Mouse (Mus musculus): ENCODE measurements around the gene Ttc39d. TPM values are rescaled to one million over a fixed set of nuclear protein-coding genes. Genes with fewer than 3 reads are reported as not detected.
A peak's percentile ranks its signal among the peaks of the same experiment; 100 is the strongest.
"Not testable (repeated sequence)": the region's sequence is repeated elsewhere in the genome, so short reads cannot be mapped to it uniquely, and the experiment has no call there.

The Ttc39d gene
- polyA plus RNA-seq, 1 experiment from 2014 or later = not detected

DNA sequence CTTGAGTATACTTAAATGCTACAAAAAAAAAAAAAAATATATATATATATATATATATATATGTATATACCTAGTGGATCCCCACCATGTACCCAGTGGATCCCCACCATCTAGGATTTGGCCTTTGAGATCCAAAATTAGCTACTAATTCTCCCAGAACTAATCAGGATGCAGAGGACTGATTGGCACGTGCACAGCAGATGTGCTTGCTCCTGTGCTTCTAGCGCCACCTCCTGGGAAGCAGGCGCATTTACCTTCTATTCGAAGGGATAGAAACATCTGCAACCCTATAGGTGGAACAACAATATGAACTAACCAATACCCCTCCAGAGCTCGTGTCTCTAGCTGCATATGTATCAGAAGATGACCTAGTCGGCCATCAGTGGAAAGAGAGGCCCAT, 27.3 kb upstream of the Ttc39d start:
- Histone ChIP-seq H3K4me3 (replicated peaks; ENCODE audit: low read depth, low read length) (no peak overlapping the region), H3K27ac (no peak overlapping the region), H3K36me3 (ENCODE audit: insufficient read depth, low read length) (no peaks in the 10 kb centered on the region), H3K4me1 (replicated peaks; ENCODE audit: insufficient read depth, low read length) (0 out of 2 replicates have a peak, but pooled peaks cover 3% of the 10 kb centered on the region), H3K4me2 (ENCODE audit: low read length) (no peak overlapping the region), H3K9ac (ENCODE audit: low read depth, low read length) (no peak overlapping the region), H3K9me3 (replicated peaks; ENCODE audit: low read length) (no peaks in the 10 kb centered on the region), H3K27me3 (ENCODE audit: insufficient read depth, low read length) (no peaks in the 10 kb centered on the region)
- ATAC-seq (replicated peaks; ENCODE audit: low FRiP score, low read depth) (peak; percentile 77), DNase-seq (ENCODE audit: low spot score) (peak; percentile 92)
- under 1% methylated on average over 6 of the region's 6 CpGs for WGBS
- peak; percentile 91 for TF ChIP-seq CTCF (IDR thresholded peaks at IDR 0.05; ENCODE audit: low read depth)

DNA sequence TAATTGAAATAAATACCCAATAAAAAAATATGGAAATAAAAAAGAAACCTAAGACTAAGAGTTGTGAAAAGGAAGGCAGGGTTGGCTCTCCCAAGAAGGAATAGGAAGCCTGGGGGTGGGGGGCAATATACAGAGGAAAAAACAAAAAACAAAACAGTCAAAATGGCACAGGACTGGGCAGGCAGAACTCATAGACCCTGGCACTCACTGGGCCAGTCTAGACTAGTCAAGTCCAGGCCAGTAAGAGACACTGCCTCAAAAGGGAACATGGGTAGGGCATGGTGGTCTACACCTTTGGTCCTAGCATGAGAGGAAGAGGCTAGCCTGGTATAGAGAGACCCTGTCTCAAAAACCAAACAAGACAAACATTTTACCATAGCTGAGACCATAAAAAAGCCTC, 26.8 kb upstream of the Ttc39d start:
- Histone ChIP-seq H3K27ac (no peak overlapping the region), H3K9ac (ENCODE audit: low read depth, low read length) (no peak overlapping the region), H3K4me3 (replicated peaks; ENCODE audit: low read depth, low read length) (no peak overlapping the region), H3K9me3 (replicated peaks; ENCODE audit: low read length) (no peaks in the 10 kb centered on the region), H3K27me3 (ENCODE audit: insufficient read depth, low read length) (no peaks in the 10 kb centered on the region), H3K4me2 (ENCODE audit: low read length) (no peak overlapping the region), H3K36me3 (ENCODE audit: insufficient read depth, low read length) (no peaks in the 10 kb centered on the region), H3K4me1 (replicated peaks; ENCODE audit: insufficient read depth, low read length) (no peaks in the 10 kb centered on the region)
- ATAC-seq (replicated peaks; ENCODE audit: low FRiP score, low read depth) (0 out of 2 replicates have a peak, but pooled peaks have one; percentile 46), DNase-seq (ENCODE audit: low spot score) (no peak)
- TF ChIP-seq CTCF (IDR thresholded peaks at IDR 0.05; ENCODE audit: low read depth) = no peak

DNA sequence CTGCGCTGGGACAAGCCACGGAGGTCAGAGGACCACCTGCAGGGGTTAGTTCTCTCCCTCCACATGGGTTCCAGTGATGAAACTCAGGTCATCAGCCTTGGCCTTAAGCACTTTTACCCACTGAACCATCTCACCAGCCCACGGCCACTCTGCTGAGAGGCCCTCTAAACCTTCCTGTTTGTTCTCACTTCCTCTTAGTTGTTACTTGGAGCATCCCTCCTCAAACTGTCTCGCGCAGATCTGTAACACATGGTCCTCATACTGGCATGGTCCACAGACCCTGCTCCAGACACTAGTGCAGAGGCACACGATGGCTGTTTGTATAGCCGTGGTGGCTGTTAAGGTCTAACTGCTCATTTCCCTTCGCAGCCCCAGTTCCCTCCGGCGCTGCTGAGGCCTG, 23.6 kb upstream of the Ttc39d start:
- Histone ChIP-seq H3K4me1 (replicated peaks; ENCODE audit: insufficient read depth, low read length) (no peaks in the 10 kb centered on the region), H3K27me3 (ENCODE audit: insufficient read depth, low read length) (no peaks in the 10 kb centered on the region), H3K4me2 (ENCODE audit: low read length) (no peak overlapping the region), H3K9me3 (replicated peaks; ENCODE audit: low read length) (no peaks in the 10 kb centered on the region), H3K36me3 (ENCODE audit: insufficient read depth, low read length) (no peaks in the 10 kb centered on the region), H3K27ac (no peak overlapping the region), H3K4me3 (replicated peaks; ENCODE audit: low read depth, low read length) (no peak overlapping the region), H3K9ac (ENCODE audit: low read depth, low read length) (no peak overlapping the region)
- TF ChIP-seq CTCF (IDR thresholded peaks at IDR 0.05; ENCODE audit: low read depth) = no peak
- DNase-seq (ENCODE audit: low spot score) (no peak), ATAC-seq (replicated peaks; ENCODE audit: low FRiP score, low read depth) (no peak)
- WGBS = 78% methylated on average over 10 of the region's 10 CpGs

- Histone ChIP-seq H3K27me3 (ENCODE audit: insufficient read depth, low read length) (no peaks in the 10 kb centered on the region), H3K4me2 (ENCODE audit: low read length) (no peak overlapping the region), H3K4me3 (replicated peaks; ENCODE audit: low read depth, low read length) (no peak overlapping the region), H3K9ac (ENCODE audit: low read depth, low read length) (no peak overlapping the region), H3K36me3 (ENCODE audit: insufficient read depth, low read length) (no peaks in the 10 kb centered on the region), H3K27ac (no peak overlapping the region), H3K9me3 (replicated peaks; ENCODE audit: low read length) (no peaks in the 10 kb centered on the region), H3K4me1 (replicated peaks; ENCODE audit: insufficient read depth, low read length) (no peaks in the 10 kb centered on the region)
- peak; percentile 59 for TF ChIP-seq CTCF (IDR thresholded peaks at IDR 0.05; ENCODE audit: low read depth)
- DNase-seq (ENCODE audit: low spot score) (peak; percentile 74), ATAC-seq (replicated peaks; ENCODE audit: low FRiP score, low read depth) (no peak)
- WGBS = 65% methylated on average over 5 of the region's 5 CpGs
Measured at GRCm38 (mm10) chr17:80193075-80193474, 14.2 kb upstream of the Ttc39d start.

- H3K36me3 ChIP-seq (ENCODE audit: insufficient read depth, low read length) = peaks cover 25% of the 10 kb centered on the region
- no peaks in the 10 kb centered on the region for H3K9me3 ChIP-seq (replicated peaks; ENCODE audit: low read length)
- H3K4me1 ChIP-seq (replicated peaks; ENCODE audit: insufficient read depth, low read length) = no peaks in the 10 kb centered on the region
- 93% methylated on average over 3 of the region's 3 CpGs for WGBS
- no peak for DNase-seq (ENCODE audit: low spot score)
- H3K9ac ChIP-seq (ENCODE audit: low read depth, low read length) = no peak overlapping the region
- no peak overlapping the region for H3K27ac ChIP-seq
- H3K4me2 ChIP-seq (ENCODE audit: low read length) = no peak overlapping the region
- no peak overlapping the region for H3K4me3 ChIP-seq (replicated peaks; ENCODE audit: low read depth, low read length)
- H3K27me3 ChIP-seq (ENCODE audit: insufficient read depth, low read length) = no peaks in the 10 kb centered on the region
- ATAC-seq (replicated peaks; ENCODE audit: low FRiP score, low read depth) = peak; percentile 40; the same call in 1 of the 2 replicates
- no peak for TF ChIP-seq CTCF (IDR thresholded peaks at IDR 0.05; ENCODE audit: low read depth)
Measured at GRCm38 (mm10) chr17:80199160-80199778, 8.0 kb upstream of the Ttc39d start.

GRCm38 (mm10) chr17:80205657-80206056, 1.6 kb upstream of the Ttc39d start:
- 6% methylated on average over 5 of the region's 5 CpGs for WGBS
- H3K27ac ChIP-seq = no peak overlapping the region

GRCm38 (mm10) chr17:80206301-80206670, 974 bp upstream of the Ttc39d start:
- DNase-seq (ENCODE audit: low spot score) (peak; percentile 65), ATAC-seq (replicated peaks; ENCODE audit: low FRiP score, low read depth) (peak; percentile 57)
- no peak for TF ChIP-seq CTCF (IDR thresholded peaks at IDR 0.05; ENCODE audit: low read depth)
- WGBS = under 1% methylated on average over 36 of the region's 36 CpGs
- Histone ChIP-seq H3K4me3 (replicated peaks; ENCODE audit: low read depth, low read length) (peak overlapping the region; percentile 90), H3K27ac (peak overlapping the region; percentile 97), H3K4me1 (replicated peaks; ENCODE audit: insufficient read depth, low read length) (no peaks in the 10 kb centered on the region), H3K27me3 (ENCODE audit: insufficient read depth, low read length) (no peaks in the 10 kb centered on the region), H3K36me3 (ENCODE audit: insufficient read depth, low read length) (peaks cover 22% of the 10 kb centered on the region), H3K9ac (ENCODE audit: low read depth, low read length) (peak overlapping the region; percentile 89), H3K9me3 (replicated peaks; ENCODE audit: low read length) (no peaks in the 10 kb centered on the region), H3K4me2 (ENCODE audit: low read length) (peak overlapping the region; percentile 55)

More at GRCm38 (mm10) chr17:80205657-80206056, 1.6 kb upstream of the Ttc39d start:
- Histone ChIP-seq H3K36me3 (ENCODE audit: insufficient read depth, low read length) (peaks cover 22% of the 10 kb centered on the region), H3K4me2 (ENCODE audit: low read length) (peak overlapping the region; percentile 55), H3K4me1 (replicated peaks; ENCODE audit: insufficient read depth, low read length) (no peaks in the 10 kb centered on the region), H3K9me3 (replicated peaks; ENCODE audit: low read length) (no peaks in the 10 kb centered on the region), H3K4me3 (replicated peaks; ENCODE audit: low read depth, low read length) (peak overlapping the region; percentile 90), H3K27me3 (ENCODE audit: insufficient read depth, low read length) (no peaks in the 10 kb centered on the region), H3K9ac (ENCODE audit: low read depth, low read length) (peak overlapping the region; percentile 89)
- TF ChIP-seq CTCF (IDR thresholded peaks at IDR 0.05; ENCODE audit: low read depth) = no peak
- DNase-seq (ENCODE audit: low spot score) = no peak
- no peak for ATAC-seq (replicated peaks; ENCODE audit: low FRiP score, low read depth)

- 99% methylated on average over 4 of the region's 4 CpGs for WGBS
- ATAC-seq (replicated peaks; ENCODE audit: low FRiP score, low read depth) = not testable (repeated sequence)
Measured at GRCm38 (mm10) chr17:80213998-80214397, 6.7 kb downstream of the Ttc39d start.

More at GRCm38 (mm10) chr17:80213998-80214397, 6.7 kb downstream of the Ttc39d start:
- H3K4me2 ChIP-seq (ENCODE audit: low read length); H3K9ac ChIP-seq (ENCODE audit: low read depth, low read length); H3K36me3 ChIP-seq (ENCODE audit: insufficient read depth, low read length); H3K27me3 ChIP-seq (ENCODE audit: insufficient read depth, low read length); H3K4me3 ChIP-seq (replicated peaks; ENCODE audit: low read depth, low read length); H3K27ac ChIP-seq; H3K4me1 ChIP-seq (replicated peaks; ENCODE audit: insufficient read depth, low read length); H3K9me3 ChIP-seq (replicated peaks; ENCODE audit: low read length); DNase-seq (ENCODE audit: low spot score): not testable (repeated sequence)

Data from kidney, postnatal 0 days (tissue).